Mouse (Mus musculus) olfactory bulb, adult 2 months (tissue): ENCODE measurements around the gene Selenoo.

Source experiments
- CTCF ChIP-seq: fragments of 200-500 bp; IDR thresholded peaks from 2 replicates; pipeline ENCODE4 v1.5.1; 2012; ENCODE audit warnings: low read depth, mild to moderate bottlenecking, low read length, moderate library complexity; ENCODE audit not compliant: insufficient read depth
- POLR2A ChIP-seq: fragments of 200-500 bp; IDR thresholded peaks from 2 replicates; pipeline ENCODE4 v1.6.1; 2012; ENCODE audit warnings: mild to moderate bottlenecking, low read depth, low read length, moderate library complexity; ENCODE audit not compliant: insufficient read depth

DNA sequence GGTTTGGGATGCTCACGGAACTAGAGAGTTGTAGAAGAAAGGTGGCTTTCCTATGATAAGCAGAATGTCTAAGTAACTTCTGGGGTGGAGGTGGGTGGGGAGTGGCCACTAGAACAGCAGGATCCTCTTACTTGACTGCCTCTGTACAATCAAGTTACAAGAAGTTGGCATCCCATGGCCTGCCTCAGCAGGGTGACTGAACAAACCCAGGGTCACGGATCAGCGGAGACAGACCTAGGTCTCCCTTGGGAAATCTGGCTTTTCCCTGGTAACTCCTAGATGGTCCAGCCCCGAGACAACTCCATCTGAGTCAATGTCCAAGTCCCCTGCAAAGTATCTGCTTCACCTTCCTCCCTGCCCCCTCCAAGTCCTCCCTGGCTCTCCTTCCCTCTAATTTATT is 59.0 kb downstream of the Selenoo start:
- no peak for TF ChIP-seq CTCF
- TF ChIP-seq POLR2A, result no peak
